Mouse (Mus musculus) monocyte, adult 2 months (primary cell): ENCODE measurements around the gene Wnt3.

Experiments
- DNase-seq, 2 experiments: peaks; one replicate each; pipeline ENCODE4 v3.0.0; 2022; ENCODE audit warnings: low spot score in 2 of 2, low read depth in 1 of 2

Wnt3 gene

GRCm38 (mm10) chr11:103772505-103773386 lies 1.2 kb upstream of the Wnt3 start:
- DNase-seq, result no peak

GRCm38 (mm10) chr11:103774228-103774530 lies 229 bp downstream of the Wnt3 start:
- no peak for DNase-seq

DNA sequence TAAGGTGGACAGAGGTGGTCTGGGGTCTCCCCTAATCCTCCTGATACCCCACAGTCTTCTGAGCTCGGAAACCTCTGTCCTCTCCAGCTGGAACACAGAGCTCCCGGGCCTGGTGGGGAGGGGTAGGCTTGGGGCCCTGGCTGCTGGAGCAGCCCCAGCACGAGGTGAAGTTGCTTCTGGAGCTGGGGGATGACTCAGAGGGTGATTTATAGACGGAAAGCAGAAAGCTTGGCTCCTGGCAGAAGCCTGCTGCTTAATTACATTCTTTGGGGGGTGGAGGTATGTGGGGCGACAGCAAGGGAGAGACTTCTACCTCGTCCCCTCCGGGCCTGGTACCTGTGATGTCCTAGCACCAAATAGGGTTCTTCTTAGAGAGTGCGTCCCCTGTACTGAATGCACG lies 6.2 kb downstream of the Wnt3 start:
- no peak for DNase-seq

DNA sequence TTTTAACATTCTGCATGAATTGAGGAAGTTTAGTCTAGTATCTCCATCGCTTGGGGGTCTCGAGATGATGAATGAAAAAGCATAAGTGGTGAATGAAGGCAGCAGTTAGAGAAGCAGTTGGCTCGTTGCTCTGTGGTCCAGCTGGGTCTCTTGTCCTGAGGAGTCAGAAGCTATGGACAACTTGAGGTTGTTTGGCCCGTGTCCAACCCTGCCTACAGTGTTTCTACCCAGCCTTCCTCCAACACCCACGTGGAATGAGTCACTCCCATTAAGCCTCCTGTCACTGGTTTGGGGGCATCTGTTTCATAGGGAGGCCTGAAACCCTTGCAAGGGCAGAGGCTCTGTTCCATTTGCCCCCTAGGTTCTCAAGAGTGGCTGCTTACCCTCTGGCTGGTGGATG lies 16.0 kb downstream of the Wnt3 start:
- no peak for DNase-seq

- no peak for DNase-seq
Observed at GRCm38 (mm10) chr11:103801128-103801527, 27.2 kb downstream of the Wnt3 start.

DNA sequence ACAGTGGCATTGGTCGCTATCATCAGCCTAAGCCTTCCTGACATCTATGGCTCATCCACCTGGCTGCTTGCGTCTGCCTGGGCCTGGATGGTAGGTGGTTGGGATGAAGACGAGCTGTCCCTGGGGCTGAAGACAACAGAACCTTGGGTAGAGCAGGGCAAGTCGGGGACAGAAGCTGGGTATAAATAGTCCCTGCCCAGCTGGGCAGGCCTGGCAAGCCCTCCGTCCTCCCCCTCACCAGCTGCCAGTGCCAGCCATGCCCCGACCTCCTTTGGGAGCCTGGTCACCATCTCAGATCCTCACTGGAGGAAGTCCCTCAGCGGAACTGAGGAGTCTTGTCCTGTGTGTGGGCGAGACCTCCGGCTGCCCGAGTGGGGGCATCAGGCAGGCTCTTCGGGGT lies 30.2 kb downstream of the Wnt3 start:
- DNase-seq, result no peak

DNA sequence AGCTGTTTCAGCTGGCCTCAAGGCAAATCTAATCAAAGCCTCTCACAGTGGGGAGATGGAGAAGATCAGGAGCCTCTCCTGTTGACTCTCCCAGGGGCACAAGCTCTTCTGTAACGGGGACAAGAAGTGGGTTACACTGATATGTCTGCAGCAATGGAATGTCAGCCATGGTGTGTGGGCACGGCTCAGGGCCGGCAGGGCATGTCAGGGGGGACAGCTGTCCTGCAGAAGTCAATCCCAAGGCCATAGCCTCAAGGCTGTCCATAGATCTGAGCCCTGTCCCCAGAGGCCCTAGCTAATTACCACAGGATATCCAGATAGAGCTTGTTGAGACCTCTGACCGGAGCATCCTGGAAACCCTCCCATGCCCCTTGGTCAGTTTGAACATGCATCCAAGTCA lies 30.9 kb downstream of the Wnt3 start:
- no peak for DNase-seq

- no peak for DNase-seq
Observed at GRCm38 (mm10) chr11:103807966-103808365, 34.0 kb downstream of the Wnt3 start.

- DNase-seq, result no peak
Observed at GRCm38 (mm10) chr11:103808771-103809610, 35.0 kb downstream of the Wnt3 start.

DNA sequence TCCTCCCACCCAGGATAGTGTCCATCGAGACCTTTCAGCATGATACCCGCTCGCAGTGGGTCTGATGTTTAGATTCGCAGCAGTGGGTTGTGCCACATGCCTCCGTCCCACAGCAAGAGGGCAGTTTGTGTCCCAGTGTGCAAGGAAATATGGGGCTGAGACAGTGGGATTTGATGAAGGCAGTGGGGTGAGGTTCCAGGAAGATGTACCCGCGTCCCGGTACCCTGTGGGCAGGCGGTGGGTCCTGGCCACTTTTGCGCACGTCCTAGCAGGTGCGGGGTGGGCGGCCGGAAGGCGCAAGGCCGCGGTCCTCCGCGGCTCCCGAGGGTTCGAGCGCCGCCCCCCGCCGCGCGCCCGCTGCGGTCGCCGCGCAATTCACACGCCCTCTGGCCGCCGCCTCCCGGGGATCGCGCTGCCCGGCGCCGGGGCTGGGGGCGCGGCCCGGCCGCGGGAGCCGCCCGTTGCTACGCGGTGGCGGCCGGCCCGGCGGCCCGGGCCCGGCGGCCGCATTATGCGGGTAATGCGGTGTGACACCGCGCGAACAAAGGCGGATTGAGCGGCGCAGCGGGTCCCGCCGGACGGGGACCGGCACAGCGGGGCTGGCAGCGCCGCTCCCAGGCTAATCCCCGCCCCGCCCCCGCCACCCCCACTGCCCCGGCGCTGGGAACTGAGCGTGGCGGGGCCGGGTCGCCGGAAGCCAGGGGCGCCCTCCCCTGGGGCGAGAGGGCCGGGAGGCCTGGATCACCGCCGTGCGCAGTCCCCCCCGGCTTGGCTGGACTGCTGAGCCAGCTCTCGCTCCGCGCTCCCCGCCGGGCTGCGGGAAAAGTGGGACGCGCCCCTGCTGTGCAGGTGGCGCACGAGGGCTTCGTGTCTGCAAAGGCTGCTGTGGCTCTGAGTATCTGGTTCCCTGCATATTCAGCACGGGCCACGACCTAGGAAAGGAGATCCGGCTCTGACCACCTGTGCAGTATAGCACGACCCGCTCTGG lies 36.0 kb downstream of the Wnt3 start:
- no peak for DNase-seq

GRCm38 (mm10) chr11:103810631-103811030 lies 36.7 kb downstream of the Wnt3 start:
- DNase-seq, result no peak

- DNase-seq, result no peak
Observed at GRCm38 (mm10) chr11:103811246-103811645, 37.3 kb downstream of the Wnt3 start.

GRCm38 (mm10) chr11:103814808-103815207 lies 40.9 kb downstream of the Wnt3 start:
- no peak for DNase-seq

DNA sequence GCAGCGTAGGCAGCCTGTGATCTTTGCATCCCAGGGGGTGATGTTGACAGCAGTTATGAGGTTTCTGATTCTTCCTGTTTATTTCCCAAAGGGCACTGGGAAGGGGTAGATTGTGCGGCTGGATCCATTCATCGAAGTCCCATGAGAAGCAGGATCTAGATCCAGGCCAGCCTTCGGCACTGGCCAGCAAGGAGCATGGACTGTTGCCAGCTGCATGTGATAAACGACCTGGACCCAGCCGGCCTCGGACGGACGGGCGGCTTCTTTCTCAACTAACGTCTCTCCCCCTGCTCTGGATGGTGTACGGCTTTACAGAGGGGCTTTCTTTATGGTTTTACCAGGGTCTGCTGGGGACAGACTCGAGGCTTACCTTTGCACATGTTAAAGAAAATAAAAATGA lies 42.0 kb downstream of the Wnt3 start:
- no peak for DNase-seq

- no peak for DNase-seq
Observed at GRCm38 (mm10) chr11:103816719-103817118, 42.8 kb downstream of the Wnt3 start.

DNA sequence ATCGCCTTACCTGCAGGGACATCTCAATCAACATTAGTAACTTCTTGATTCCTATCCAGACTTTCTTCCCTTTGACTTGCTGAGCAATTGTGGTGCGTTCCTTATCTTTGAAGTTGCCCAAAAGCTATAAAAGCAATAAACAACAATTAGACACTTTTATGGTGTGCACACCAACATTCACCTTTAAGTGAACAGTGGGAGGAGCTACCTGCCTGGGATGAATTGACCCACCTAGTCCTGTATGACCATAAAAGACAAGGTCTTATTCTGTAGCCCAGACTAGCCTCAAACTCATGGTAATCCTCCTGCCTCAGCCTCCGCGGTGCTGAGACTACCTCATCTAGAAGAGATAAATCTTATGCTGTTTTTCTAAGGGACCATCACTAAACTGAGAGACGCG lies 53.3 kb downstream of the Wnt3 start:
- no peak for DNase-seq

GRCm38 (mm10) chr11:103828866-103829265 lies 54.9 kb downstream of the Wnt3 start:
- no peak for DNase-seq

GRCm38 (mm10) chr11:103829956-103830355 lies 56.0 kb downstream of the Wnt3 start:
- DNase-seq, result no peak

DNA sequence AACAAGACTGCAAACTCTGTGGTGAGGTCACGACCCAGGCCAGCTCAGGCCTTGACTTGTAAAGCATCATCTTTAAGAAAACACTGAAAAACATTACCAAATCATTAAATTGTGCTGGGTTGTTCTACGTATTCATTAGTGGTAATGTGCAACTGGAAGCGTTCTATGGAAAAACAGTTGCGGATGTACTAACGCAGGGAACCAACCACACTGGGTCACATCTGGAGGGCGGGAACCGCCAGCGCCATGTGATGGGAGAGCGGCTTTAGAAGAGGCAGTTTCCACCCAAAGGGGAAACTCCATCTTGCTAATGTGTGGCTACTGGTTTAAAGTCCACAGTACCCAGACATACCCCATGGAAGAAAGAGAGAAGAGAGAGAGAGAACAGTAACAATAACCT lies 56.5 kb downstream of the Wnt3 start:
- DNase-seq, result no peak

DNA sequence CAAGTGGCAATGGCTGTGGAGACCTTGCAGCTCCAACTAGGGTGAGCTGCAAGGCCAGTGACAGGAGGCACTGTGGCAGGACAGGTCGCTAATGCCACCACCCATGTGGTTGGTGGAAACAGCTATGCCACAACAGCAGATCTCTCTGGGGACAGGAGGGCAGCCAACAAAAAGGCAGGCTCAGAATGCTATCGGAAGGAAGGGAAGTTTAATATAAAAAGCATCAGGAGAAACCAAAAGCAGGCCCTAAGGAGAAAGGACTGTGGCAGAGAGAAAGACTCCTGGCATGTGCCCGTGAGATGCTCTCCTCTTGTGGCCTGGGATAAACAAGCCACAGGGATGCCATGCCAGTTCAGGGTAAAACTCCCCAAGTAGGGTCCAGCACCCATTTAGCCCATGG lies 57.8 kb downstream of the Wnt3 start:
- DNase-seq, result no peak

DNA sequence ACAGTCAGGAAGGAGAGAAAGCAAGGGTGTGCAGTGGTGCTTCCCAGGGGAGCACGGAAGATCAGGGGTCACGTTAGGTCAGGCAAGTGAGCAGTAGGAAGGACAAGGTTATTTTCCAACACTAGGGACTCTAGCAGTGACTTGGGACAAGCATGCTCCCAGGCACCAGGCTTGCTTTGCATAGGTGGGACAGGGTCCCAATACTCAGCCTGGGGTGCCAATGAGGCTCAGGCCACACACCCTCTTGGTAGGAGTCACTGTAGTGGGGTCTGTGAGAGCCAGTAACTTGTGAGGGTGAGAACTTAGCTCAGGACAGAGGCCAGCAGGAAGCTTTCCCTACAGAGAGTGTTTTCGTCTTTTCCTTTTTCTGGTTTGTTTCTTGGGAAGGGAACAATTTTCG lies 58.4 kb downstream of the Wnt3 start:
- no peak for DNase-seq
